Mouse (Mus musculus) ovary, postnatal 36 days (tissue): ENCODE results near the gene C8a.

Experiments
- DNase-seq: peaks from one replicate; pipeline ENCODE4 v3.0.0; 2022; ENCODE audit warnings: low spot score, mixed read lengths

C8a gene

GRCm38 (mm10) chr4:104842204-104842603 is 34.0 kb downstream of the C8a start:
- DNase-seq: no peak

- DNase-seq: no peak
These were observed 37.9 kb downstream of the C8a start for GRCm38 (mm10) chr4:104838342-104838741.

- DNase-seq: no peak
These were observed 41.1 kb downstream of the C8a start for GRCm38 (mm10) chr4:104835096-104835495.

- DNase-seq: no peak
These were observed 47.3 kb downstream of the C8a start for GRCm38 (mm10) chr4:104828939-104829338.

GRCm38 (mm10) chr4:104824381-104825077 is 51.7 kb downstream of the C8a start:
- DNase-seq: no peak

- no peak for DNase-seq
These were observed 52.5 kb downstream of the C8a start for GRCm38 (mm10) chr4:104823597-104824101.

- DNase-seq: no peak
These were observed 56.3 kb downstream of the C8a start for GRCm38 (mm10) chr4:104819891-104820290.

GRCm38 (mm10) chr4:104818986-104819385 is 57.2 kb downstream of the C8a start:
- DNase-seq: no peak

GRCm38 (mm10) chr4:104817509-104817908 is 58.7 kb downstream of the C8a start:
- no peak for DNase-seq

GRCm38 (mm10) chr4:104816519-104817232 is 59.5 kb downstream of the C8a start:
- DNase-seq: no peak

- DNase-seq: no peak
These were observed 62.6 kb downstream of the C8a start for GRCm38 (mm10) chr4:104813617-104814016.

GRCm38 (mm10) chr4:104810710-104811286 is 65.4 kb downstream of the C8a start:
- DNase-seq: no peak

- no peak for DNase-seq
These were observed 70.6 kb downstream of the C8a start for GRCm38 (mm10) chr4:104805414-104806257.

GRCm38 (mm10) chr4:104804100-104804499 is 72.1 kb downstream of the C8a start:
- no peak for DNase-seq

GRCm38 (mm10) chr4:104801625-104802024 is 74.6 kb downstream of the C8a start:
- DNase-seq: no peak

GRCm38 (mm10) chr4:104798951-104799350 is 77.2 kb downstream of the C8a start:
- no peak for DNase-seq

GRCm38 (mm10) chr4:104792111-104792510 is 84.1 kb downstream of the C8a start:
- DNase-seq: no peak

- no peak for DNase-seq
These were observed 93.9 kb downstream of the C8a start for GRCm38 (mm10) chr4:104782346-104782745.

GRCm38 (mm10) chr4:104781441-104781840 is 94.8 kb downstream of the C8a start:
- DNase-seq: no peak

GRCm38 (mm10) chr4:104779460-104779859 is 96.7 kb downstream of the C8a start:
- no peak for DNase-seq

- no peak for DNase-seq
These were observed 100.6 kb downstream of the C8a start for GRCm38 (mm10) chr4:104775601-104776000.

GRCm38 (mm10) chr4:104770331-104770730 is 105.9 kb downstream of the C8a start:
- DNase-seq: no peak
